Mouse (Mus musculus) liver, embryonic 14.5 days (tissue): Measurements from ENCODE around the gene Gm11034. TPM values are rescaled to one million over a fixed set of nuclear protein-coding genes. Genes with fewer than 3 reads are reported as not detected.
A peak's percentile ranks its signal among the peaks of the same experiment; 100 is the strongest.

Experiments
- ATAC-seq: fragments of 200-750 bp; cut with Nextera tagmentation; 2 replicates; pipeline ENCODE4 v1.8.0; 2017; ENCODE audit warnings: moderate number of reproducible peaks, mild to moderate bottlenecking, moderate library complexity; ENCODE audit not compliant: insufficient read depth
- DNase-seq, 3 experiments: peaks; one replicate each; pipeline ENCODE4 v3.0.0-alpha.2; 2012 to 2013; ENCODE audit warnings: low read depth in 3 of 3, low spot score in 3 of 3
- H3K27ac ChIP-seq: fragments of 300-500 bp; sonication (generic); 2 replicates; pipeline ENCODE4 v1.5.1; 2014; ENCODE audit warnings: moderate library complexity, mild to moderate bottlenecking, control low read depth, inconsistent platforms
- H3K27me3 ChIP-seq: fragments of 300-500 bp; sonication (generic); 2 replicates; pipeline ENCODE4 v1.6.1; 2014; ENCODE audit warnings: mild to moderate bottlenecking, low read length, moderate library complexity; ENCODE audit not compliant: control insufficient read depth, insufficient read depth
- H3K36me3 ChIP-seq: fragments of 300-500 bp; sonication (generic); replicated peaks from 2 replicates; pipeline ENCODE4 v1.6.1; 2014; ENCODE audit warnings: low read depth; ENCODE audit not compliant: control insufficient read depth, insufficient read depth
- H3K4me1 ChIP-seq, 2 experiments: fragments of 200-500 bp in 1 of 2; fragments of 300-500 bp in 1 of 2; sonication (generic) in 1 of 2; replicated peaks; 2 replicates each; pipeline ENCODE4 v1.6.1; 2012 to 2014; ENCODE audit warnings: antibody characterized with exemption in 1 of 2, inconsistent platforms in 1 of 2, low read length in 1 of 2; ENCODE audit not compliant: control insufficient read depth in 2 of 2, insufficient read depth in 2 of 2
- H3K4me2 ChIP-seq: fragments of 300-500 bp; sonication (generic); 2 replicates; pipeline ENCODE4 v1.6.1; 2014; ENCODE audit warnings: low read depth, mild to moderate bottlenecking, control low read depth, moderate library complexity
- H3K4me3 ChIP-seq, 2 experiments: fragments of 200-500 bp in 1 of 2; fragments of 300-500 bp in 1 of 2; sonication (generic) in 1 of 2; 2 replicates each; pipeline ENCODE4 v1.5.1; 2012 to 2014; ENCODE audit warnings: low read depth in 2 of 2, low read length in 2 of 2, mild to moderate bottlenecking in 2 of 2, control low read depth in 1 of 2, inconsistent platforms in 1 of 2, moderate library complexity in 1 of 2; ENCODE audit not compliant: insufficient read depth in 1 of 2
- H3K9ac ChIP-seq: fragments of 300-500 bp; sonication (generic); replicated peaks from 2 replicates; pipeline ENCODE4 v1.6.1; 2014; ENCODE audit warnings: mild to moderate bottlenecking, control low read depth, moderate library complexity
- H3K9me3 ChIP-seq: fragments of 300-500 bp; sonication (generic); 2 replicates; pipeline ENCODE4 v1.6.1; 2016; ENCODE audit warnings: low read length, mixed read lengths; ENCODE audit not compliant: control insufficient read depth
- CTCF ChIP-seq: IDR thresholded peaks from 2 replicates; pipeline ENCODE4 v1.5.1; 2016; ENCODE audit warnings: antibody characterized with exemption, low read depth, control low read depth
- EP300 ChIP-seq: IDR thresholded peaks from 2 replicates; pipeline ENCODE4 v1.6.1; 2016; ENCODE audit warnings: antibody characterized with exemption, low read depth
- WGBS: fragments of 180-500 bp; shearing (Covaris S2); extraction: QIAGEN DNeasy Blood & Tissue Kit; methylation state at CpG from one replicate; pipeline ENCODE4 v1.1.7; 2014; ENCODE audit not compliant: insufficient replicate concordance; 5-methylcytosine and 5-hydroxymethylcytosine counted together
- polyA plus RNA-seq, 2 experiments: library from polyadenylated mRNA; depleted of rRNA in 1 of 2; stranded (reverse) in 1 of 2; unstranded in 1 of 2; fragments of >200 nt; fragmentation: Nextera tagmentation in 1 of 2; extraction: Ambion mirVana in 1 of 2; gene quantifications; 2 replicates each; pipeline versions ENCODE4 v1.2.1 to v1.2.3; 2012 to 2014

Gene Gm11034
- polyA plus RNA-seq, 2 experiments: not detected

DNA sequence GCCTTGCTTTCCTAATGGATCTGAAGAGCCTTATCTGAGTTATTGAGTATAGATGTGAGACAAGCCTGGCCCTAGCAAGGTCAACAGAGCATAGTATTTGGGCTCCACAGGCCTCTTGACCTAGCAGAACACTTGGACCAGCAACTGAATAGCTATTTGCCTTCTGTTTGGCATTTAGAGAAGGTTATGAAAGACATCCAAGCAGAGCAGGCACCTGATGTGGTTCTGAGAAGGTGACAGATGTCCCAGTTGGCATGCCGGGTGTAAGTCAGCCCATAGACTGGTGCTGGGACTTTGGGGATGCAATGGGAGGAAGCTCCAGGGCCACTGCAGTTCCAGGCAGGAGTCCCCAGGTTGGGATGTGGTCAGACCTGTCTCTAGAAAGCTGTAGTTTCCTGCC, 28.8 kb upstream of the Gm11034 start:
- TF ChIP-seq CTCF (no peak), EP300 (no peak)
- H3K4me1 ChIP-seq: peaks cover 10 to 21% of the 10 kb centered on the region in 2 experiments
- no peaks in the 10 kb centered on the region; the same call in 1 of the 2 replicates for H3K36me3 ChIP-seq
- no peaks in the 10 kb centered on the region for H3K27me3 ChIP-seq
- no peak overlapping the region for H3K9ac ChIP-seq
- DNase-seq (no peak), ATAC-seq (no peak)
- H3K27ac ChIP-seq: no peak overlapping the region
- no peak overlapping the region for H3K4me3 ChIP-seq
- no peak overlapping the region for H3K4me2 ChIP-seq
- WGBS: 72% methylated on average over 1 of the region's 1 CpGs
- H3K9me3 ChIP-seq: no peaks in the 10 kb centered on the region

DNA sequence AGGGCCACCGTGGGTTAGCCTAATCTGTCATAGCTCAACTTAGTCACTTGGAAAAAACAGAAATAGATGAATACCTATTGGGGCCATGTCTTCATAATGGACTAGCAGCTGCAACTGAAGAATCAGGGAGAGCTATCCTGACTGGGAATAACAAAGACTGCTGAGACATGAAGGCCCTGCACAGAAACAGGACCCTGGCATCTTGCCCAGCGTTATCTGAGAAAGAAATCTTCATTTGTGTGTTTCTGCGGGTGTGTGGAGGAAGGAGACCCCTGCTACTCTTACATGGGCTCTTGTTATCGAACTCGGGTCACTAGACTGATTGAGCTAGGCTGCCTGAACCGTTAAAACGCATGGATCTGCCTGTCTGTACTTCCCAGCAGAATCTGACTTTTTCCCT, 27.5 kb upstream of the Gm11034 start:
- Histone ChIP-seq H3K9ac (peak overlapping the region; percentile 79; the same call in 1 of the 2 replicates), H3K27ac (no peak overlapping the region), H3K4me2 (peak overlapping the region; percentile 91), H3K4me1 (peaks cover 10 to 21% of the 10 kb centered on the region in 2 experiments), H3K36me3 (no peaks in the 10 kb centered on the region; the same call in 1 of the 2 replicates), H3K9me3 (no peaks in the 10 kb centered on the region), H3K4me3 (peak overlapping the region; percentile 78 to 89), H3K27me3 (no peaks in the 10 kb centered on the region)
- 55% methylated on average over 7 of the region's 7 CpGs for WGBS
- DNase-seq (no peak), ATAC-seq (no peak)
- TF ChIP-seq CTCF (no peak), EP300 (no peak)

DNA sequence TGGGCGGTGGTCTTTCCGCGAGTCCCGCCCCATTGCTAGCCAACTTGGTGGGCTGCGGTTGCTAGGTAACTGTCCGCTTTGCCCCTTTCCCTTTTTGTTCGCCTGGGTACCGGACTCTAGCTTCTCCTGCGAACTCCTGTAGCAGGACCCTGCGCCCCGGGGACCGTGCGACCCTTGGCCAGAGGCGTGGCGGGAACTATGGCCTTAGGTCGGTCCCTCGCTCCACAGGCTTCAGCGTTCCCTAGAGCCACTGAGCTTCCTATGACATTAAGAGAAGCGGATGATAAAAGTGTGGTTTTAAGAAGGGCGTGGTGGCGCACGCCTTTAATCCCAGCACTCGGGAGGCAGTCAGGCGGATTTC, 26.9 kb upstream of the Gm11034 start:
- Histone ChIP-seq H3K27ac (peak overlapping the region; percentile 90), H3K9me3 (no peaks in the 10 kb centered on the region), H3K36me3 (no peaks in the 10 kb centered on the region; the same call in 1 of the 2 replicates), H3K9ac (peak overlapping the region; percentile 79), H3K4me3 (peak overlapping the region; percentile 78 to 89), H3K4me2 (peak overlapping the region; percentile 91), H3K4me1 (peaks cover 10 to 21% of the 10 kb centered on the region in 2 experiments), H3K27me3 (no peaks in the 10 kb centered on the region)
- DNase-seq: no peak
- ATAC-seq: peak; percentile 13
- under 1% methylated on average over 24 of the region's 24 CpGs for WGBS
- TF ChIP-seq CTCF: no peak
- no peak for TF ChIP-seq EP300

DNA sequence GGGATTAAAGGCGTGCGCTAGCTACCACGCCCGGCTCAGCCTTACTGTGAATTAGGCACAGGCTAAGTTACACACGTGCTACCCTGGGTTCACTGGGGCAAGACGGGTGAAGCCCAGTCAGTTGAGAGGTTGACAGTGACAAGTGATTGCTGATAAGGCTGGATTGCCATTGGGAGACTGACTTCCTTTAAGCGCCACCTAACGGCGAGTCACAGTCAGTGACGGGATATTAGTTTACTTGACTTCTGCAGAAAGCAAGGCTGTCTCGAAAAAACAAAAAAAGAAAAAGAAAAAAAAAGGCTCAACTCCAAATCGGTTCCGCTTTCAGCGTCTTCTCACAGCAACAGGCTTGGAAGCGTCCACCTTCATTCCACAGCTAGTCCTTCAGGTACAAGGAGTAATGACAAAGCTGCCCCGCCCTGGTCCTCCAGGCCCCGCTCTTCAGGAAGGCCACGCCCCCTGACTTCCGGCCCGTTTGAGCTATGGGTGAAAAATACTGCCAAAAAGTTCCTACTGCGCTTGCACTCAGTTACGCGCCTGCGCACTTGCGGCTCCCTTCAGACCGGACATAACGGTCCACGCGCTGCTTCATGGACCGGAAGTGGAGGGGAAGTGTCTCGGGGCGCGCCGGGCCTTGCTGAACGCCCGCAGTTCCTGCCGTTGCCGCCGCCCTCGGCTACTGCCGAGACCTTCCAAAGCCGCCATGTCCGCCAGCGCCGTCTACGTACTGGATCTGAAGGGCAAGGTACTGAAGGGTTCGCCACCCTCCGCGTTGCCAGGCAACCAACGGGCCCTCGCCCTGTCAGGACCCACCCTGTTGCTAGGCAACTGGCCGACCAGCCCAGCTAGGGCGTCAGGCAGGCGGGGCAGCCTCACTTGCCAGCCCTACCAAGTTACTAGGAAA, 26.3 kb upstream of the Gm11034 start, which contains the start of gene Ap1m1:
Gene Ap1m1 (plus strand): TSS at position 520 of the 904 bp plus-strand sequence.
- WGBS: under 1% methylated on average over 54 of the region's 54 CpGs
- peak within 1 kb of the TSS; percentile 90 for H3K27ac ChIP-seq
- H3K4me2 ChIP-seq: peak within 1 kb of the TSS; percentile 91
- peak within 1 kb of the TSS; percentile 78 to 89 for H3K4me3 ChIP-seq
- TF ChIP-seq EP300 (peak; percentile 52), CTCF (peak; percentile 91)
- peak; percentile 89 for ATAC-seq
- peak within 1 kb of the TSS; percentile 79 for H3K9ac ChIP-seq
- peaks cover 10 to 21% of the 10 kb centered on the region in 2 experiments for H3K4me1 ChIP-seq
- no peaks in the 10 kb centered on the region; the same call in 1 of the 2 replicates for H3K36me3 ChIP-seq
- no peaks in the 10 kb centered on the region for H3K9me3 ChIP-seq
- DNase-seq: peak; percentile 99
- no peaks in the 10 kb centered on the region for H3K27me3 ChIP-seq

DNA sequence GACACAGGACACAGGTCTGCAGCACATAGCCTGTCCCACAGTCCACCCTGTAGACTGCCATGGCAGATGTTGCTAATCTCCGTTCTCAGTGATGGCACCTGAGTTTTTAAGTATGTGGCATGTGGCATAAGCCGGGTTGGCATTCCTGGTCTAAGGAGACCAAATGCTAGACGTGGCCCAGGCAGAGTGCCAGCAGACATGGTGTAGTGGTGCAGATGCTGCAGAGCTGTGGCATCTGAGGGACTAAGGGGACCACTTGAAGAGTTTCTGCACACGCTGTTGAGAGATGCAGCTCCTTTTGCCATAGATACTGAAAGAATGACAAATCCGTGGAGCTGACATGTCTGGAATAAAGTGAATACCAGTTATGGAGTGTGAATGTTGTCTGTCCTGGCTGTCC, 9.2 kb upstream of the Gm11034 start:
- no peak overlapping the region for H3K4me2 ChIP-seq
- 79% methylated on average over 5 of the region's 5 CpGs for WGBS
- peaks cover 2 to 7% of the 10 kb centered on the region in 2 experiments; a peak in 2 of 4 replicates for H3K4me1 ChIP-seq
- no peak overlapping the region for H3K27ac ChIP-seq
- H3K4me3 ChIP-seq: no peak overlapping the region
- no peaks in the 10 kb centered on the region for H3K9me3 ChIP-seq
- ATAC-seq: no peak
- no peak for TF ChIP-seq EP300
- TF ChIP-seq CTCF: no peak
- no peak for DNase-seq
- H3K27me3 ChIP-seq: no peaks in the 10 kb centered on the region
- peaks cover 25% of the 10 kb centered on the region for H3K36me3 ChIP-seq
- no peak overlapping the region for H3K9ac ChIP-seq
